Mouse (Mus musculus) midbrain, postnatal 0 days (tissue): ENCODE data around the gene Fam167b. TPM values are rescaled to one million over a fixed set of nuclear protein-coding genes. Genes with fewer than 3 reads are reported as not detected.

Experiments
- ATAC-seq: fragments of 200-750 bp; cut with Nextera tagmentation; 2 replicates; pipeline ENCODE4 v1.8.0; 2017; ENCODE audit warnings: moderate number of reproducible peaks, mild to moderate bottlenecking, moderate TSS enrichment, moderate library complexity; ENCODE audit not compliant: low FRiP score
- DNase-seq: peaks from one replicate; pipeline ENCODE4 v3.0.0-alpha.2; 2015; ENCODE audit warnings: low spot score
- H3K27ac ChIP-seq: fragments of 300-500 bp; sonication (generic); 2 replicates; pipeline ENCODE4 v1.5.1; 2014; ENCODE audit warnings: low read depth, mild to moderate bottlenecking, low read length, mixed read lengths
- H3K27me3 ChIP-seq: fragments of 300-500 bp; sonication (generic); 2 replicates; pipeline ENCODE4 v1.6.1; 2014; ENCODE audit warnings: low read length, control low read depth, mixed read lengths; ENCODE audit not compliant: insufficient read depth
- H3K36me3 ChIP-seq: fragments of 300-500 bp; sonication (generic); 2 replicates; pipeline ENCODE4 v1.6.1; 2014; ENCODE audit warnings: low read length, control low read depth, mixed read lengths; ENCODE audit not compliant: insufficient read depth
- H3K4me1 ChIP-seq: fragments of 300-500 bp; sonication (generic); 2 replicates; pipeline ENCODE4 v1.6.1; 2014; ENCODE audit warnings: mild to moderate bottlenecking, control low read depth, antibody characterized with exemption, low read length, mixed read lengths; ENCODE audit not compliant: insufficient read depth
- H3K4me2 ChIP-seq: fragments of 300-500 bp; sonication (generic); 2 replicates; pipeline ENCODE4 v1.6.1; 2014; ENCODE audit warnings: low read depth, mild to moderate bottlenecking, low read length, mixed read lengths; ENCODE audit not compliant: poor library complexity, severe bottlenecking
- H3K4me3 ChIP-seq: fragments of 300-500 bp; sonication (generic); 2 replicates; pipeline ENCODE4 v1.5.1; 2014; ENCODE audit warnings: low read depth, mild to moderate bottlenecking, low read length, moderate library complexity
- H3K9ac ChIP-seq: fragments of 300-500 bp; sonication (generic); replicated peaks from 2 replicates; pipeline ENCODE4 v1.6.1; 2014; ENCODE audit warnings: mild to moderate bottlenecking, low read length, moderate library complexity, mixed read lengths; ENCODE audit not compliant: poor library complexity, severe bottlenecking
- H3K9me3 ChIP-seq: fragments of 300-500 bp; sonication (generic); 2 replicates; pipeline ENCODE4 v1.6.1; 2016; ENCODE audit warnings: low read length, control low read depth
- CTCF ChIP-seq: IDR thresholded peaks from 2 replicates; pipeline ENCODE4 v1.5.1; 2016; ENCODE audit warnings: antibody characterized with exemption, mild to moderate bottlenecking
- WGBS: fragments of 180-500 bp; shearing (Covaris S2); extraction: QIAGEN DNeasy Blood & Tissue Kit; methylation state at CpG from one replicate; pipeline ENCODE4 v1.1.7; 2014; 5-methylcytosine and 5-hydroxymethylcytosine counted together
- polyA plus RNA-seq: library from polyadenylated mRNA; unstranded; fragments of >200 nt; fragmentation: Nextera tagmentation; extraction: Ambion mirVana; gene quantifications from 2 replicates; pipeline ENCODE4 v1.2.1, GENCODE M21; 2015
- total RNA-seq: library from RNA; depleted of rRNA; stranded (reverse); fragments of >200 nt; gene quantifications from 2 replicates; pipeline ENCODE4 v1.2.3, GENCODE M21; 2014

The Fam167b gene
- total and polyA plus RNA-seq, 2 experiments from 2014 or later, result not detected

DNA sequence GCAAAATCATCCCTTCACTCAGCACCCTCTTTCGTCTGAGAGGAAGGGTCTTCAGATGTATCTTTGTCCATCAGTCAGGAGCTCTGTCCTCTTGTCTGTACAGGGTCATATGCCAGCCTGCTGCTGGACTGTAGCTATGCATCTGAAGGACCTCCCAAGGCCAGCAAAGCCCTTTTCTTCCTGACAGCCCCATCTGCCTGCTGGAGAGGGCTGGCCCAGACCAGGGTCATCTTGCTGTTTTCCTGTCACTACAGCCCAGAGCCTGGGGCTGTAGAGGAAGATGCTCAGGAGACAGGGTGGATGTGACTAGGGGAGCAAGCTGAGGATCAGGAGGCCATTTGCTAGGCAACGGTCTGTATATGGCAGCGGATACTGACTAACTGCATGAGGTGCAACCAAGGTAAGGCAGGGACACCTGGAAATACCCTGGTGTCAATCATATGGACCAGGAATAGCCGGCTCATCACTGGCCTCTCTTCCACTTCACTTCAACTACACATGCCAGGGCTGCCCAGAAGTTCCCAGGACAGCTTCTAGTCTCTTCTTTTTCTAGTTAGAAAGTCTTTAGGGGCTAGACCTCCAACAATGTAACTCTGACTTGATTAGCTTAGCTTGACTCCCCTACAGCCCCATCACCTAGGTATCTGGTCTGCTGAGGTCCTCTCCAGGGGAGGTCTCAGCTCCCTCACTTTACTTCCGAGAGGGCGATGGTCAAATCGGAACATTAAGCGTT, 44.6 kb upstream of the Fam167b start:
- H3K9ac ChIP-seq, result peak overlapping the region; percentile 81
- ATAC-seq (no peak), DNase-seq (no peak)
- peak overlapping the region; percentile 96 for H3K27ac ChIP-seq
- no peaks in the 10 kb centered on the region for H3K9me3 ChIP-seq
- H3K4me1 ChIP-seq, result peaks cover 29% of the 10 kb centered on the region
- H3K4me3 ChIP-seq, result peak overlapping the region; percentile 59
- peaks cover 15% of the 10 kb centered on the region for H3K36me3 ChIP-seq
- WGBS, result 14% methylated on average over 8 of the region's 8 CpGs
- no peak for TF ChIP-seq CTCF
- H3K4me2 ChIP-seq, result peak overlapping the region; percentile 89
- no peaks in the 10 kb centered on the region for H3K27me3 ChIP-seq

DNA sequence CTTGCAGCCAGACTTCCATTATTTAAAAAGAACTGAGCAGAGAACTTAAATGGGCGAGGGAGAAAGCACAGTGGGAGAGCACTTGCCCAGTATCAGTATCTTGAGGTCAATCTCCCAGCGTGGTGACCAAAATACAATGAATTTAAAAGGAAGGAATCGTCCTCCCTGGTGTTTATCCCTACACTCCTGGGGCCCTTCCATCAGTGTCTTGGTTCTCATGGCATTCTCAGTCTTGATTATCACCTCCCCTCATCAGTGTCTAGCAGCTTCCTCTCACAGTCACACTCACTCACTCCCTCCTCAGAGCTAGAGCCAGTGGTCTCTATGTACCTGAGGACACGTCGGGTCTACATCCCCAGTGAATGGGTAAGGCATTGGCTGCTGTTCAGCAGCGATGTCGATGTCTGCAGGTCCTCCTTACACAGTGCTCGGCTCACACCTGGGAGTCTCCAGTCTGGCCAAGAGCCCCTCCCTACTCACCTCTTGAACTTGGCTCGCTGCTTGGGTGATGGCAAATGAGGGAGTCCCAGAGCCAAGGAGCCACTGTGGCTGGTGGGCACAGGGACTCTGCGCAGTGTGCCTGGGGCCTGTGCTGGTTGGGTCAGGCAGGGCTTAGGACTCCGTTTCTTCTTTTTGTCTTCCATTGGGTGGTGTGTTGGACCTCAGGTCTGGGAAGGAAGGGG, 43.9 kb upstream of the Fam167b start:
- DNase-seq (no peak), ATAC-seq (no peak)
- TF ChIP-seq CTCF, result no peak
- Histone ChIP-seq H3K36me3 (peaks cover 11% of the 10 kb centered on the region), H3K9me3 (no peaks in the 10 kb centered on the region), H3K4me3 (peak overlapping the region; percentile 59), H3K4me2 (peak overlapping the region; percentile 89), H3K27me3 (no peaks in the 10 kb centered on the region), H3K27ac (peak overlapping the region; percentile 96), H3K9ac (peak overlapping the region; percentile 81), H3K4me1 (peaks cover 31% of the 10 kb centered on the region)
- WGBS, result 79% methylated on average over 11 of the region's 11 CpGs

DNA sequence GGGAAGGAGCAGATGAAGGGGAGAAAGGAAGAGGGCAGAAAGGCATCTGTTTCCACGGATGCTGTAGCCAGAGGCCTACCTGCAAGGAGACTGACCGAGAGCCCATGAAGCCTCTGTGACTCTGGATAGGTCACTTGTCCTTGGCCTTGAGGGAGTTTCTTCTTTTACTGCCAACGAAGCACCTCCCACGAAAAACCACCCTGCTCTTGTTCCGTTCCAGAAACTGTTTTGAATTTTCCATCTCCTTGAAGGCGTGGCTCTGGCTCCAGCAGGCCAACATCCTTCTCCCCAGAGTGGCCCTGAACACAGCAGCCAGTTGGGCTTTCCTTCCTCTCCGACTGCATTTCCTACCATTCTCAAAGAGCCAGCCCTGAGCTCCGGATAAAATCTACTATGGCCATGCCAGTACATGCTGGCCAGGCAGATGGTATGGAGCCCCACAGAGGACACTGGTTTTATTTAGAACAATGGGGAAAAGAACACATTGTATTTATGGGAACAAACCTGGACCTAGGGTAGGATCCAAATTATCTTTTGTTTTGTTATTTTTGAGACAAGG, 43.0 kb upstream of the Fam167b start:
- ATAC-seq, result no peak
- H3K36me3 ChIP-seq, result peaks cover 4% of the 10 kb centered on the region
- WGBS, result 82% methylated on average over 8 of the region's 8 CpGs
- H3K4me2 ChIP-seq, result peak overlapping the region; percentile 89; the same call in 1 of the 2 replicates
- no peaks in the 10 kb centered on the region for H3K27me3 ChIP-seq
- H3K27ac ChIP-seq, result no peak overlapping the region
- H3K9me3 ChIP-seq, result no peaks in the 10 kb centered on the region
- DNase-seq, result no peak
- H3K4me3 ChIP-seq, result no peak overlapping the region
- no peak for TF ChIP-seq CTCF
- H3K4me1 ChIP-seq, result peaks cover 31% of the 10 kb centered on the region
- H3K9ac ChIP-seq, result no peak overlapping the region

DNA sequence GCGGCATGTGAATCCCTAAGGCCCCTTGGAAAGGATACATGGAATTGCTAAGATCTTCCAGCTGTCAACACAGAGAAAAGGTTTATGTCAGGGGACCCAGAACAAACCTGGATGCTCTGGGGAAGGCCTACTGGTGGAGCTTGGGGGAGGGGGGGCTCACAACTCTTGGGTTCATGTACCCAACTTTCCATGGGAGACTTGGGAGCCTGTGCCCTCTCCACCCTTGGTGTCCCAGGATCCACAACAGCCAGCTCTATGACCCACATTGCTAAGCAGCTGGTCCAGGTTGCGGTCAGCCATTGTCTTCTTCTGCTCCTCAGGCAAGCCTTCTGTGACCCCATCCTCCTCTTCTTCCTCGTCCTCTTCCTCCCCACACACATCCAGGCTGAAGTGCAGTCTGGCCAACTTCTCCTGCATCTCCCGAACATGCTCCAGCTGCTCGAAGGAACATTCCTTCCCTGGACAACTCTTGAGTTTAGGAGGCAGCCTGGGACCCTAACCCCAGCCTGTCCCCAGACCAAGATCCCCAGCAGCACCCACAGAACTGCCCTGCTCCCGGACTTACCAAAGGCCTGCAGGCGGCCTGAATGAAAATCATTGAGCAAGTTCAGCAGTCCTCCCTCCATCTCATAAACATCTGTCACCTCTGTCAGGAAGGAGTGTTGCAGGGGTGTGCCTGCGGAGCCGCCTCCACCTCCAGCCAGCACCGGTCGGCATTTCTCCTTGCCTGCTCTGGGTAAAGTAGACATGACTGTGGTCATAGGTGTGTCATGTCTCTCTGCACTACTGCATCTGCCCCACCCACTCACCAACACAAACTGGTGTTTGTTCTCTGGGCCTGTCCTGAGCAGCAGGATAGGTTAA, 42.3 kb upstream of the Fam167b start:
- TF ChIP-seq CTCF, result no peak
- H3K9ac ChIP-seq, result no peak overlapping the region
- no peak overlapping the region for H3K4me3 ChIP-seq
- H3K4me2 ChIP-seq, result no peak overlapping the region
- whole genome bisulfite sequencing, result 89% methylated on average over 11 of the region's 11 CpGs
- no peak for ATAC-seq
- no peaks in the 10 kb centered on the region for H3K27me3 ChIP-seq
- H3K9me3 ChIP-seq, result no peaks in the 10 kb centered on the region
- peaks cover 31% of the 10 kb centered on the region for H3K4me1 ChIP-seq
- DNase-seq, result no peak
- peaks cover 3% of the 10 kb centered on the region; the same call in 1 of the 2 replicates for H3K36me3 ChIP-seq
- no peak overlapping the region for H3K27ac ChIP-seq

DNA sequence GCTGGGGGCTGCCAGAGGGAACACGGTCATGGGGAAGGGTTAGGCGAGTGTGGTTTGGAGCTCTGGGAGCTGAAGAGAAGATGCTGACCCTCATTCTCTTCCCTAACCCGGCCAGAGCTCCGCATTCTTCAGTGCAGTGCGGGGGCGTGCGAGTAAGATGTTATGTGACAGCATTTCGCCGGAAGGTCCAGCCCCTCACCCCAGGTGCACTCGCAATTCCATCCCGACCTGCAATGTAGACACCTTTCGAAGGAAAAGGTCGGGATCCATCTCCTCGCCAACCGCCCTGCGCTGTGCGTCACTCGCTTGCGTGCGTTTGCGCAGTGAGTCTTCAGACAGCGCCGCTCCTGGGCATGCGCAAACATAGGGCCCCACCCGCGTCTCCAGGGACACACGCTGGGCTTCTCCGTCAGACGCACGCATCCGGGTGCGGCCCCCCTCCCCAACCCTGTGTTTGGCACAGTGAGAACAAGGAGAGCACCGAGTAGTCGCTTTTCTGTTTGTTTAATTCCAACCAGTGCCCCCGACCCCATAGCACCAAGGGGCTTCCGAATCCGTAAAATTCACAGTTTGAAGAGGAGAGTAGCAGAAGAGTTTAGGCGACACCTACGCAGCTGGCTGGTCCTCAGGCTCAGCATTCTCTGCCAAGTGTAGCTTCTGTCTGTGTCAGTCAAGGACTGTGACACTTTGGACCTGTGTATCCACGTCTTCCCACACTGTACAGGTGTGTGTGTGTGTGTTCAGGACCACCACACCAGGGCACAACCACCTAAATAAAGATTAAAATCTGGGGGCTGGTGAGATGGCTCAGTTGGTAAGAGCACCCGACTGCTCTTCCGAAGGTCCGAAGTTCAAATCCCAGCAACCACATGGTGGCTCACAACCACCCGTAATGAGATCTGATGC, 40.7 kb upstream of the Fam167b start, which contains the start of gene Iqcc:
TSS of gene Iqcc (minus strand) at position 314 of the 906 bp plus-strand sequence.
- H3K36me3 ChIP-seq, result peaks cover 3% of the 10 kb centered on the region; the same call in 1 of the 2 replicates
- H3K4me3 ChIP-seq, result peak within 1 kb of the TSS; percentile 52
- DNase-seq (peak; percentile 97), ATAC-seq (peak; percentile 88)
- peaks cover 23% of the 10 kb centered on the region for H3K4me1 ChIP-seq
- H3K9me3 ChIP-seq, result no peaks in the 10 kb centered on the region
- peak within 1 kb of the TSS; percentile 95 for H3K27ac ChIP-seq
- peak within 1 kb of the TSS; percentile 87 for H3K9ac ChIP-seq
- 3% methylated on average over 43 of the region's 44 CpGs for WGBS
- peak within 1 kb of the TSS; percentile 80 for H3K4me2 ChIP-seq
- peak; percentile 50; the same call in 1 of the 2 replicates for TF ChIP-seq CTCF
- H3K27me3 ChIP-seq, result no peaks in the 10 kb centered on the region
